Mouse (Mus musculus): ENCODE data around the gene Kpna2.
"Not testable (repeated sequence)": the region's sequence is repeated elsewhere in the genome, so short reads cannot be mapped to it uniquely, and the experiment has no call there.

The Kpna2 gene

GRCm38 (mm10) chr11:106999151-106999948, at the start of gene Kpna2:
Gene Kpna2 (minus strand): TSS chr11:106999541.
- peak; percentile 93 for DNase-seq (ENCODE audit: low read depth)

- DNase-seq (ENCODE audit: low read depth): no peak
Measured at GRCm38 (mm10) chr11:107046766-107047620, 47.7 kb upstream of the Kpna2 start.

GRCm38 (mm10) chr11:107045546-107045945, 46.2 kb upstream of the Kpna2 start:
- no peak for DNase-seq (ENCODE audit: low read depth)

- peak; percentile 85 for DNase-seq (ENCODE audit: low read depth)
Measured at GRCm38 (mm10) chr11:107044321-107044720, 45.0 kb upstream of the Kpna2 start.

GRCm38 (mm10) chr11:107043361-107043760, 44.0 kb upstream of the Kpna2 start:
- DNase-seq (ENCODE audit: low read depth): no peak

GRCm38 (mm10) chr11:107041396-107041795, 42.1 kb upstream of the Kpna2 start:
- DNase-seq (ENCODE audit: low read depth): no peak

GRCm38 (mm10) chr11:107039417-107039816, 40.1 kb upstream of the Kpna2 start:
- DNase-seq (ENCODE audit: low read depth): no peak

- no peak for DNase-seq (ENCODE audit: low read depth)
Measured at GRCm38 (mm10) chr11:107034085-107034810, 34.9 kb upstream of the Kpna2 start.

GRCm38 (mm10) chr11:107031635-107032034, 32.3 kb upstream of the Kpna2 start:
- no peak for DNase-seq (ENCODE audit: low read depth)

GRCm38 (mm10) chr11:107029536-107029935, 30.2 kb upstream of the Kpna2 start:
- no peak for DNase-seq (ENCODE audit: low read depth)

GRCm38 (mm10) chr11:107028754-107029153, 29.4 kb upstream of the Kpna2 start:
- DNase-seq (ENCODE audit: low read depth): no peak

GRCm38 (mm10) chr11:107028275-107028618, 28.9 kb upstream of the Kpna2 start:
- DNase-seq (ENCODE audit: low read depth): no peak

GRCm38 (mm10) chr11:107027431-107028274, 28.3 kb upstream of the Kpna2 start:
- DNase-seq (ENCODE audit: low read depth): peak; percentile 59

- DNase-seq (ENCODE audit: low read depth): no peak
Measured at GRCm38 (mm10) chr11:107026554-107027430, 27.5 kb upstream of the Kpna2 start.

GRCm38 (mm10) chr11:107025411-107026321, 26.3 kb upstream of the Kpna2 start, which contains the start of gene 1810010H24Rik:
Gene 1810010H24Rik (plus strand): TSS chr11:107025681.
- no peak for DNase-seq (ENCODE audit: low read depth)

- DNase-seq (ENCODE audit: low read depth): no peak
Measured at GRCm38 (mm10) chr11:107024406-107024805, 25.1 kb upstream of the Kpna2 start.

GRCm38 (mm10) chr11:107022050-107022683, 22.8 kb upstream of the Kpna2 start:
- no peak for DNase-seq (ENCODE audit: low read depth)

GRCm38 (mm10) chr11:107019722-107020121, 20.4 kb upstream of the Kpna2 start:
- not testable (repeated sequence) for DNase-seq (ENCODE audit: low read depth)

GRCm38 (mm10) chr11:107019318-107019717, 20.0 kb upstream of the Kpna2 start:
- DNase-seq (ENCODE audit: low read depth): no peak

Measured in c-Kit-positive CD71-negative TER-119-negative erythroid progenitor cells, embryonic 14.5 days (primary cell).